ENCODE assay signal across 9 mouse cellular contexts in the genomic region with DNA sequence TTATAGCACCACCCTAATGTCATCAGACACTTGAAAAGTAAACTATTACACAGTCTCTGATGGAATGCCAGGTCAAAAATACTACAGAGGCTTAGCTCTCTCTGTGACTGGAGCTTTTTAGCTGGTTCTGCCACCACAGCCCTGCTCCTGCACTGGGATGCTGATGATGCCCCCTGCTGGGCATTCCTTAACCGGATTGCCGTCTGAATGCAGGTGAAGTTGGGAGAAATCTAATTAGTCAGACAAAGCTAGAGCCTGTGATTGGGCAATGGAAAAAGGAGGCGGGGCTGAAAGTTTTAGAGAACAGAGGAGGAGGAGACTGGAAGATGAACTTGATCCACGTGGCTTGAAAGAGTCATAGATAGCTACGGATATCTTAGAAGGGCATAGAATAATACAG. TPM values are rescaled to one million over a fixed set of nuclear protein-coding genes. Genes with fewer than 3 reads are reported as not detected.
DNase-seq lines count a peak whose midpoint lies in the region; ATAC-seq lines count a peak whose summit lies in the region.
"Had no signal": no experiment of that assay in that cellular context is flagged by ENCODE, and none has a peak within 500 bp of the region (broad histone marks: within the 10 kb centered on the region; RNA-seq: fewer than 3 reads in every experiment).

No protein-coding gene starts in this region.

- H3K9me3 ChIP-seq in forebrain, embryonic 10.5 days, result no peaks in the 10 kb centered on the region
- H3K9me3 ChIP-seq in forebrain, embryonic 16.5 days (ENCODE audit: control insufficient read depth, low read length), result no peaks in the 10 kb centered on the region
- H3K9me3 ChIP-seq: lung, embryonic 15.5 days had no signal

- WGBS in forebrain, embryonic 10.5 days, result 10% methylated on average over 5 of the region's 5 CpGs
- 9% methylated on average over 5 of the region's 5 CpGs for WGBS in forebrain, embryonic 16.5 days

- no peak overlapping the region for H3K4me3 ChIP-seq in forebrain, embryonic 10.5 days
- H3K4me3 ChIP-seq in forebrain, embryonic 16.5 days (replicated peaks; ENCODE audit: low read length), result no peak overlapping the region
- H3K4me3 ChIP-seq: lung, embryonic 15.5 days had no signal

- peak; percentile 49 for DNase-seq in forebrain, embryonic 10.5 days (ENCODE audit: extremely low spot score, low spot score)
- peak; percentile 56 for DNase-seq in CD4-positive helper T cell, adult 2 months (ENCODE audit: low read depth, low spot score)
- peak; percentile 17 to 22 for DNase-seq in adrenal gland, postnatal 4 days (ENCODE audit: low spot score in 2 of 2)
- DNase-seq in gastrocnemius, postnatal 25 days, result peak; percentile 7
- DNase-seq in kidney, adult 9 months, result peak; percentile 88
- DNase-seq in lung, postnatal 10 days, result peak; percentile 65
- DNase-seq in telencephalon, adult 2 months (ENCODE audit: low read depth, low spot score), result peak; percentile 2

- H3K27ac ChIP-seq in forebrain, embryonic 10.5 days, result no peak overlapping the region
- H3K27ac ChIP-seq in forebrain, embryonic 16.5 days (ENCODE audit: low read length), result no peak overlapping the region
- H3K27ac ChIP-seq: lung, embryonic 15.5 days had no signal

- no peak for ATAC-seq in forebrain, embryonic 16.5 days

- no peak overlapping the region for H3K4me2 ChIP-seq in forebrain, embryonic 16.5 days (ENCODE audit: low read length)
- H3K4me2 ChIP-seq: lung, embryonic 15.5 days had no signal

- no peaks in the 10 kb centered on the region for H3K36me3 ChIP-seq in forebrain, embryonic 10.5 days (replicated peaks)
- H3K36me3 ChIP-seq in forebrain, embryonic 16.5 days (ENCODE audit: control insufficient read depth, insufficient read depth), result no peaks in the 10 kb centered on the region
- H3K36me3 ChIP-seq: lung, embryonic 15.5 days had no signal

- H3K4me1 ChIP-seq in forebrain, embryonic 10.5 days, result peaks cover 2% of the 10 kb centered on the region; the same call in 1 of the 2 replicates
- no peaks in the 10 kb centered on the region for H3K4me1 ChIP-seq in forebrain, embryonic 16.5 days (replicated peaks; ENCODE audit: control insufficient read depth, insufficient read depth, low read length)
- H3K4me1 ChIP-seq: lung, embryonic 15.5 days had no signal

- H3K9ac ChIP-seq in forebrain, embryonic 16.5 days (replicated peaks; ENCODE audit: low read depth, low read length), result no peak overlapping the region
- H3K9ac ChIP-seq: lung, embryonic 15.5 days had no signal

- H3K27me3 ChIP-seq in forebrain, embryonic 10.5 days (ENCODE audit: poor library complexity, severe bottlenecking), result no peaks in the 10 kb centered on the region
- no peaks in the 10 kb centered on the region for H3K27me3 ChIP-seq in forebrain, embryonic 16.5 days (replicated peaks; ENCODE audit: control insufficient read depth, insufficient read depth, low read length)
- H3K27me3 ChIP-seq: lung, embryonic 15.5 days had no signal

RNA-seq across cellular contexts. Expression of gene Gm5868, which starts 13.7 kb away (rescaled TPM):
- polyA plus RNA-seq in forebrain, embryonic 10.5 days (2016; fragmentation: Nextera tagmentation; extraction: Ambion mirVana), result 1.1 and 1.5 TPM in 2 replicates
- polyA plus RNA-seq in forebrain, embryonic 16.5 days (2015; fragmentation: Nextera tagmentation; extraction: Ambion mirVana), result 1.2 and 3.3 TPM in 2 replicates
- total RNA-seq in adrenal gland, postnatal 4 days (2021), result 1 to 10 TPM; 3.3 to 4.5 TPM
- not detected for total RNA-seq in gastrocnemius, postnatal 25 days (2021)

RNA-seq across cellular contexts. Expression of gene Zar1, which starts 20.0 kb away (rescaled TPM):
- polyA plus RNA-seq in forebrain, embryonic 10.5 days (2016; fragmentation: Nextera tagmentation; extraction: Ambion mirVana), result not detected in 2 replicates
- polyA plus RNA-seq in forebrain, embryonic 16.5 days (2015; fragmentation: Nextera tagmentation; extraction: Ambion mirVana), result 1.1 and 1.9 TPM in 2 replicates
- total RNA-seq in adrenal gland, postnatal 4 days (2021), result under 1 TPM in 1 of 2 experiments, not detected in 1; 0.36 TPM
- total RNA-seq in gastrocnemius, postnatal 25 days (2021), result not detected
- polyA plus RNA-seq: lung, embryonic 15.5 days had no signal

RNA-seq across cellular contexts. Expression of gene Nfxl1, which starts 41.5 kb away (rescaled TPM):
- 16.6 and 18.7 TPM in 2 replicates for polyA plus RNA-seq in forebrain, embryonic 10.5 days (2016; fragmentation: Nextera tagmentation; extraction: Ambion mirVana)
- 14.5 and 15.4 TPM in 2 replicates for polyA plus RNA-seq in forebrain, embryonic 16.5 days (2015; fragmentation: Nextera tagmentation; extraction: Ambion mirVana)
- 10 to 100 TPM; 19.4 to 23.2 TPM for total RNA-seq in adrenal gland, postnatal 4 days (2021)
- 1 to 10 TPM; 3.0 to 4.0 TPM for total RNA-seq in gastrocnemius, postnatal 25 days (2021)

RNA-seq across cellular contexts. Expression of gene Cnga1, which starts 43.1 kb away (rescaled TPM):
- not detected in 2 replicates for polyA plus RNA-seq in forebrain, embryonic 10.5 days (2016; fragmentation: Nextera tagmentation; extraction: Ambion mirVana)
- polyA plus RNA-seq in forebrain, embryonic 16.5 days (2015; fragmentation: Nextera tagmentation; extraction: Ambion mirVana), result not detected in 2 replicates
- not detected for total RNA-seq in adrenal gland, postnatal 4 days (2021)
- not detected for total RNA-seq in gastrocnemius, postnatal 25 days (2021)

RNA-seq across cellular contexts. Expression of gene Nipal1, which starts 46.6 kb away (rescaled TPM):
- polyA plus RNA-seq in forebrain, embryonic 10.5 days (2016; fragmentation: Nextera tagmentation; extraction: Ambion mirVana), result 0.16 and 0.33 TPM in 2 replicates
- 0.20 TPM in 1 of 2 replicates, not detected in the other for polyA plus RNA-seq in forebrain, embryonic 16.5 days (2015; fragmentation: Nextera tagmentation; extraction: Ambion mirVana)
- 1 to 10 TPM; 3.9 to 6.7 TPM for total RNA-seq in adrenal gland, postnatal 4 days (2021)
- not detected for total RNA-seq in gastrocnemius, postnatal 25 days (2021)

Comparison
In these comparisons a context has a peak if more than half of its experiments do, and no peak if none do; other contexts are left out.
1. DNase-seq: peak in every context shown above with its lines; median percentile 88 in kidney, adult 9 months; 65 in lung, postnatal 10 days; 56 in CD4-positive helper T cell, adult 2 months; 49 in forebrain, embryonic 10.5 days; 20 in adrenal gland, postnatal 4 days; 7 in gastrocnemius, postnatal 25 days; 2 in telencephalon, adult 2 months.
2. RNA of gene Gm5868, which starts 13.7 kb away (total RNA-seq): 3.3 to 4.5 TPM in adrenal gland, postnatal 4 days; not detected in gastrocnemius, postnatal 25 days; every median in the first group is over 4 times any median in the second.
3. RNA of gene Nfxl1, which starts 41.5 kb away (total RNA-seq): 19.4 to 23.2 TPM in adrenal gland, postnatal 4 days; 3.0 to 4.0 TPM in gastrocnemius, postnatal 25 days; every median in the first group is over 4 times any median in the second.